Mouse (Mus musculus): ENCODE data around the gene Cct3. TPM values are rescaled to one million over a fixed set of nuclear protein-coding genes. Genes with fewer than 3 reads are reported as not detected.
A peak's percentile ranks its signal among the peaks of the same experiment; 100 is the strongest.

The Cct3 gene
- polyA plus RNA-seq, 1 experiment: 342 TPM

GRCm38 (mm10) chr3:88350732-88351131, 53.8 kb downstream of the Cct3 start:
- Histone ChIP-seq H3K27me3 (ENCODE audit: control insufficient read depth, insufficient read depth, low read length) (no peaks in the 10 kb centered on the region), H3K36me3 (ENCODE audit: control insufficient read depth, insufficient read depth, low read length) (peaks cover 13% of the 10 kb centered on the region), H3K4me3 (ENCODE audit: control insufficient read depth, low read depth, low read length) (no peak overlapping the region), H3K27ac (ENCODE audit: control insufficient read depth, insufficient read depth, low read depth, low read length) (no peak overlapping the region), H3K4me1 (ENCODE audit: control insufficient read depth, insufficient read depth, low read length) (no peaks in the 10 kb centered on the region)
- no peak for TF ChIP-seq CTCF (IDR thresholded peaks at IDR 0.05; ENCODE audit: control insufficient read depth, insufficient read depth, insufficient replicate concordance, low read depth, low read length)
- no peak for TF ChIP-seq POLR2A (IDR thresholded peaks at IDR 0.05; ENCODE audit: control insufficient read depth, low read depth, low read length)

GRCm38 (mm10) chr3:88352907-88353306, 56.0 kb downstream of the Cct3 start:
- peak overlapping the region; percentile 55; the same call in 1 of the 2 replicates for H3K27ac ChIP-seq (ENCODE audit: control insufficient read depth, insufficient read depth, low read depth, low read length)
- no peak for TF ChIP-seq CTCF (IDR thresholded peaks at IDR 0.05; ENCODE audit: control insufficient read depth, insufficient read depth, insufficient replicate concordance, low read depth, low read length)
- TF ChIP-seq POLR2A (IDR thresholded peaks at IDR 0.05; ENCODE audit: control insufficient read depth, low read depth, low read length): no peak
- peaks cover 11% of the 10 kb centered on the region for H3K36me3 ChIP-seq (ENCODE audit: control insufficient read depth, insufficient read depth, low read length)
- H3K27me3 ChIP-seq (ENCODE audit: control insufficient read depth, insufficient read depth, low read length): no peaks in the 10 kb centered on the region
- no peak overlapping the region for H3K4me3 ChIP-seq (ENCODE audit: control insufficient read depth, low read depth, low read length)
- H3K4me1 ChIP-seq (ENCODE audit: control insufficient read depth, insufficient read depth, low read length): no peaks in the 10 kb centered on the region

GRCm38 (mm10) chr3:88354396-88355165, 57.7 kb downstream of the Cct3 start:
- H3K4me3 ChIP-seq (ENCODE audit: control insufficient read depth, low read depth, low read length): no peak overlapping the region
- H3K4me1 ChIP-seq (ENCODE audit: control insufficient read depth, insufficient read depth, low read length): no peaks in the 10 kb centered on the region
- H3K36me3 ChIP-seq (ENCODE audit: control insufficient read depth, insufficient read depth, low read length): peaks cover 10% of the 10 kb centered on the region

GRCm38 (mm10) chr3:88359584-88359983, 62.7 kb downstream of the Cct3 start:
- H3K36me3 ChIP-seq (ENCODE audit: control insufficient read depth, insufficient read depth, low read length): peaks cover 1% of the 10 kb centered on the region
- no peaks in the 10 kb centered on the region for H3K27me3 ChIP-seq (ENCODE audit: control insufficient read depth, insufficient read depth, low read length)
- H3K27ac ChIP-seq (ENCODE audit: control insufficient read depth, insufficient read depth, low read depth, low read length): peak overlapping the region; percentile 27; the same call in 1 of the 2 replicates
- no peak for TF ChIP-seq POLR2A (IDR thresholded peaks at IDR 0.05; ENCODE audit: control insufficient read depth, low read depth, low read length)
- no peak for TF ChIP-seq CTCF (IDR thresholded peaks at IDR 0.05; ENCODE audit: control insufficient read depth, insufficient read depth, insufficient replicate concordance, low read depth, low read length)
- H3K4me1 ChIP-seq (ENCODE audit: control insufficient read depth, insufficient read depth, low read length): peaks cover 3% of the 10 kb centered on the region; the same call in 1 of the 2 replicates
- H3K4me3 ChIP-seq (ENCODE audit: control insufficient read depth, low read depth, low read length): no peak overlapping the region

More at GRCm38 (mm10) chr3:88354396-88355165, 57.7 kb downstream of the Cct3 start:
- H3K27ac ChIP-seq (ENCODE audit: control insufficient read depth, insufficient read depth, low read depth, low read length): peak overlapping the region; percentile 55
- TF ChIP-seq POLR2A (IDR thresholded peaks at IDR 0.05; ENCODE audit: control insufficient read depth, low read depth, low read length) (no peak), CTCF (IDR thresholded peaks at IDR 0.05; ENCODE audit: control insufficient read depth, insufficient read depth, insufficient replicate concordance, low read depth, low read length) (no peak)
- H3K27me3 ChIP-seq (ENCODE audit: control insufficient read depth, insufficient read depth, low read length): no peaks in the 10 kb centered on the region

GRCm38 (mm10) chr3:88359989-88360388, 63.1 kb downstream of the Cct3 start:
- no peaks in the 10 kb centered on the region for H3K27me3 ChIP-seq (ENCODE audit: control insufficient read depth, insufficient read depth, low read length)
- peaks cover 1% of the 10 kb centered on the region for H3K36me3 ChIP-seq (ENCODE audit: control insufficient read depth, insufficient read depth, low read length)
- H3K4me1 ChIP-seq (ENCODE audit: control insufficient read depth, insufficient read depth, low read length): peaks cover 8% of the 10 kb centered on the region
- TF ChIP-seq CTCF (IDR thresholded peaks at IDR 0.05; ENCODE audit: control insufficient read depth, insufficient read depth, insufficient replicate concordance, low read depth, low read length): no peak
- no peak for TF ChIP-seq POLR2A (IDR thresholded peaks at IDR 0.05; ENCODE audit: control insufficient read depth, low read depth, low read length)
- H3K4me3 ChIP-seq (ENCODE audit: control insufficient read depth, low read depth, low read length): no peak overlapping the region
- peak overlapping the region; percentile 46; the same call in 1 of the 2 replicates for H3K27ac ChIP-seq (ENCODE audit: control insufficient read depth, insufficient read depth, low read depth, low read length)

GRCm38 (mm10) chr3:88361096-88361495, 64.2 kb downstream of the Cct3 start:
- Histone ChIP-seq H3K36me3 (ENCODE audit: control insufficient read depth, insufficient read depth, low read length) (peaks cover 1% of the 10 kb centered on the region), H3K4me1 (ENCODE audit: control insufficient read depth, insufficient read depth, low read length) (peaks cover 16% of the 10 kb centered on the region)

GRCm38 (mm10) chr3:88361612-88362313, 64.8 kb downstream of the Cct3 start:
- peaks cover 1% of the 10 kb centered on the region for H3K36me3 ChIP-seq (ENCODE audit: control insufficient read depth, insufficient read depth, low read length)
- TF ChIP-seq CTCF (IDR thresholded peaks at IDR 0.05; ENCODE audit: control insufficient read depth, insufficient read depth, insufficient replicate concordance, low read depth, low read length) (no peak), POLR2A (IDR thresholded peaks at IDR 0.05; ENCODE audit: control insufficient read depth, low read depth, low read length) (no peak)

More at GRCm38 (mm10) chr3:88361096-88361495, 64.2 kb downstream of the Cct3 start:
- H3K27me3 ChIP-seq (ENCODE audit: control insufficient read depth, insufficient read depth, low read length): no peaks in the 10 kb centered on the region
- no peak overlapping the region for H3K4me3 ChIP-seq (ENCODE audit: control insufficient read depth, low read depth, low read length)
- TF ChIP-seq CTCF (IDR thresholded peaks at IDR 0.05; ENCODE audit: control insufficient read depth, insufficient read depth, insufficient replicate concordance, low read depth, low read length): no peak
- no peak overlapping the region for H3K27ac ChIP-seq (ENCODE audit: control insufficient read depth, insufficient read depth, low read depth, low read length)

More at GRCm38 (mm10) chr3:88361612-88362313, 64.8 kb downstream of the Cct3 start:
- Histone ChIP-seq H3K27ac (ENCODE audit: control insufficient read depth, insufficient read depth, low read depth, low read length) (peak overlapping the region; percentile 3; the same call in 1 of the 2 replicates), H3K4me1 (ENCODE audit: control insufficient read depth, insufficient read depth, low read length) (peaks cover 16% of the 10 kb centered on the region), H3K4me3 (ENCODE audit: control insufficient read depth, low read depth, low read length) (no peak overlapping the region), H3K27me3 (ENCODE audit: control insufficient read depth, insufficient read depth, low read length) (no peaks in the 10 kb centered on the region)

Measured in testis, adult 2 months (tissue).